Mouse (Mus musculus) lung, embryonic 14.5 days (tissue): ENCODE measurements around the gene Gltpd2. TPM values are rescaled to one million over a fixed set of nuclear protein-coding genes. Genes with fewer than 3 reads are reported as not detected.
A peak's percentile ranks its signal among the peaks of the same experiment; 100 is the strongest.
"Not testable (repeated sequence)": the region's sequence is repeated elsewhere in the genome, so short reads cannot be mapped to it uniquely, and the experiment has no call there.

Experiments used
- ATAC-seq: fragments of 200-750 bp; cut with Nextera tagmentation; 2 replicates; pipeline ENCODE4 v1.8.0; 2017; ENCODE audit warnings: mild to moderate bottlenecking, moderate TSS enrichment, moderate library complexity; ENCODE audit not compliant: insufficient read depth
- DNase-seq: peaks from one replicate; pipeline ENCODE4 v3.0.0-alpha.2; 2015
- H3K27ac ChIP-seq: fragments of 300-500 bp; sonication (generic); 2 replicates; pipeline ENCODE4 v1.5.1; 2014; ENCODE audit warnings: low read depth, mild to moderate bottlenecking, moderate library complexity
- H3K27me3 ChIP-seq: fragments of 300-500 bp; sonication (generic); 2 replicates; pipeline ENCODE4 v1.6.1; 2014; ENCODE audit warnings: low read length, control low read depth; ENCODE audit not compliant: insufficient read depth
- H3K36me3 ChIP-seq: fragments of 300-500 bp; sonication (generic); 2 replicates; pipeline ENCODE4 v1.6.1; 2014; ENCODE audit warnings: control low read depth; ENCODE audit not compliant: insufficient read depth
- H3K4me1 ChIP-seq: fragments of 300-500 bp; sonication (generic); 2 replicates; pipeline ENCODE4 v1.6.1; 2014; ENCODE audit warnings: antibody characterized with exemption, control low read depth; ENCODE audit not compliant: insufficient read depth
- H3K4me2 ChIP-seq: fragments of 300-500 bp; sonication (generic); 2 replicates; pipeline ENCODE4 v1.6.1; 2014; ENCODE audit warnings: mild to moderate bottlenecking
- H3K4me3 ChIP-seq: fragments of 300-500 bp; sonication (generic); 2 replicates; pipeline ENCODE4 v1.5.1; 2014; ENCODE audit warnings: low read depth, low read length
- H3K9ac ChIP-seq: fragments of 300-500 bp; sonication (generic); 2 replicates; pipeline ENCODE4 v1.6.1; 2014
- H3K9me3 ChIP-seq: fragments of 300-500 bp; sonication (generic); 2 replicates; pipeline ENCODE4 v1.6.1; 2016; ENCODE audit warnings: low read depth, low read length, control low read depth
- CTCF ChIP-seq: IDR thresholded peaks from 2 replicates; pipeline ENCODE4 v1.5.1; 2016; ENCODE audit warnings: antibody characterized with exemption, low read depth
- WGBS: fragments of 180-500 bp; shearing (Covaris S2); extraction: QIAGEN DNeasy Blood & Tissue Kit; methylation state at CpG from one replicate; pipeline ENCODE4 v1.1.7; 2014; 5-methylcytosine and 5-hydroxymethylcytosine counted together
- polyA plus RNA-seq: library from polyadenylated mRNA; unstranded; fragments of >200 nt; fragmentation: Nextera tagmentation; extraction: Ambion mirVana; gene quantifications from 2 replicates; pipeline ENCODE4 v1.2.1, GENCODE M21; 2014

Gltpd2 gene
- polyA plus RNA-seq, 1 experiment from 2014 or later = 0.30 TPM

DNA sequence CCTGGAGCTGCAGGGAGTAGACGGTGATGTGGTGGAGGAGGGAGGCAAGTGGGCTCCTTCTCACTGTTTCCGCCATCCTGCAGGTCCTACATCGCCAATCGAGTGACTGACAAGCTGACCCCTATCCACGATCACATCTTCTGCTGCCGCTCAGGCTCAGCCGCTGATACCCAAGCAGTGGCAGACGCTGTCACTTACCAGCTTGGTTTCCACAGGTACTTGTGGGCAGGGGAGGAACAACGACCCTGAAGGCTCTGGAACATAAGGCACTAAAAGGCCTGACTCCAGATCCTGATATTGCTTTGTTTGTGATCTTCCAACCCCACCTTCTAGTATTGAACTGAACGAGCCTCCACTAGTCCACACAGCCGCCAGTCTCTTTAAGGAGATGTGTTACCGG lies 7.2 kb downstream of the Gltpd2 start:
- no peaks in the 10 kb centered on the region for H3K27me3 ChIP-seq
- ATAC-seq (no peak), DNase-seq (no peak)
- WGBS = 84% methylated on average over 12 of the region's 12 CpGs
- H3K4me2 ChIP-seq = peak overlapping the region; percentile 86
- peak overlapping the region; percentile 73 for H3K9ac ChIP-seq
- H3K27ac ChIP-seq = no peak overlapping the region
- no peaks in the 10 kb centered on the region for H3K9me3 ChIP-seq
- no peak for TF ChIP-seq CTCF
- H3K4me3 ChIP-seq = peak overlapping the region; percentile 75
- peaks cover 32% of the 10 kb centered on the region for H3K36me3 ChIP-seq
- H3K4me1 ChIP-seq = peaks cover 4% of the 10 kb centered on the region; the same call in 1 of the 2 replicates

DNA sequence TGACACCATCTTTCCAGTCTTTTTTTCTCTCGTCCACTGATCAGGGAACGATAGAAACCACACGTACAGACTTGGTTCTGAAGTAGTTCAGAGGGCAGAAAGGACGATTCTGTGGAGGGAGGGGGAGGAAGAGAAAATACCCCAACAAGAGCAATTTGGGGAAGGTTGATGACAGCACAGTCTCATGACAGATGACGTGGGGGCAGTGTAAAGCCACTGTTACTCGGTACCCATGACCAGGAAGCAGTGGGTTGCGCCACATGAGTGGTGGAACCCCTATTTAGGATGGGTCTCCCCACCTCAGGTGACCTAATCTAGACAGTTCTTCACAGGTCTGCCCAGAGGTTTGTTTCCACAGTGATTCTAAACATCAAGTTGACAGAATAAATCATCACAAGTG lies 9.6 kb downstream of the Gltpd2 start:
- no peak for DNase-seq
- no peak overlapping the region for H3K4me2 ChIP-seq
- no peaks in the 10 kb centered on the region for H3K9me3 ChIP-seq
- WGBS = 79% methylated on average over 7 of the region's 7 CpGs
- H3K4me1 ChIP-seq = peaks cover 4% of the 10 kb centered on the region; the same call in 1 of the 2 replicates
- no peak overlapping the region for H3K27ac ChIP-seq
- H3K36me3 ChIP-seq = peaks cover 32% of the 10 kb centered on the region
- H3K9ac ChIP-seq = no peak overlapping the region
- TF ChIP-seq CTCF = no peak
- H3K27me3 ChIP-seq = no peaks in the 10 kb centered on the region
- no peak for ATAC-seq
- no peak overlapping the region for H3K4me3 ChIP-seq

DNA sequence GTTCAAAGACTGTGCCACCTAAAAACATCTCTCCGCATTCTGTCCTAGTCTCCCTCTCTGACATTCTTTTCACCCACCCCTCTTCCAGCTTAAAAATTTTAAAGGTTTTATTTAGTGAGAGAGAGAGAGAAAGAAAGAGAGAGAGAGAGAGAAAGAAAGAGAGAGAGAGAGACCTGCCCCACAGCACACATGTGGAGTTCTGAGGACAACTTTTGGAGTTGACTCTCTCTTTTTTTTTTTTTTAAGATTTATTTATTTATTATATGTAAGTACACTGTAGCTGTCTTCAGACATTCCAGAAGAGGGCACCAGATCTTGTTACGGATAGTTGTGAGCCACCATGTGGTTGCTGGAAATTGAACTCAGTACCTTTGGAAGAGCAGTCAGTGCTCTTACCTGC lies 12.1 kb downstream of the Gltpd2 start:
- DNase-seq = not testable (repeated sequence)
- 72% methylated on average over 2 of the region's 2 CpGs for WGBS

DNA sequence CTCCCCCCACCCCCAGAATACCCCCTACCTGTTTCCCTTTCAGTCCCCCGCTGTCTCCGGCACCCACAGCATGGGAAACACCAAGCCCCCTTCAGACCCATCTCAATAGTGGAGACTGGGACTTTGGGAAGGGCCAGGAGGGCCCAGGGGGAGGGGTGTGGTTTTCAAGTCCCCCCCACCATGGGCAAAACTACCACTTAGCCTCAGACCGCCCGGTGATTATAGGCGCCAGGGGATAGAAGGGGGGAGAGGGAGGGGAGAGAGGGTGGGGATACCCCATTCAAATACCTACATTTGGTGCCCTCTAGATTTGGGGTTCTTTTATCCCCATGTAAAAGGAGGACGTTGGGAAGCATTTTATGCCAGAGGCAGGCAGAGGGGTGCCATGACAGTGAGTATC lies 13.8 kb downstream of the Gltpd2 start, which contains the start of gene Gm40193:
TSS of gene Gm40193 (minus strand) at position 101 of the 400 bp plus-strand sequence.
- Histone ChIP-seq H3K27me3 (no peaks in the 10 kb centered on the region), H3K4me2 (no peak within 1 kb of the TSS), H3K9ac (no peak within 1 kb of the TSS), H3K36me3 (peaks cover 14% of the 10 kb centered on the region), H3K27ac (no peak within 1 kb of the TSS), H3K4me3 (no peak within 1 kb of the TSS), H3K4me1 (no peaks in the 10 kb centered on the region), H3K9me3 (no peaks in the 10 kb centered on the region)
- DNase-seq (no peak), ATAC-seq (no peak)
- no peak for TF ChIP-seq CTCF
- WGBS = 76% methylated on average over 6 of the region's 6 CpGs

More for the DNA sequence above, 12.1 kb downstream of the Gltpd2 start:
- ATAC-seq, H3K9ac ChIP-seq, H3K4me2 ChIP-seq, H3K9me3 ChIP-seq, H3K4me3 ChIP-seq, H3K27ac ChIP-seq, H3K4me1 ChIP-seq, H3K27me3 ChIP-seq: not testable (repeated sequence)
- peaks cover 32% of the 10 kb centered on the region for H3K36me3 ChIP-seq
- peak; percentile 3; the same call in 1 of the 2 replicates for TF ChIP-seq CTCF

DNA sequence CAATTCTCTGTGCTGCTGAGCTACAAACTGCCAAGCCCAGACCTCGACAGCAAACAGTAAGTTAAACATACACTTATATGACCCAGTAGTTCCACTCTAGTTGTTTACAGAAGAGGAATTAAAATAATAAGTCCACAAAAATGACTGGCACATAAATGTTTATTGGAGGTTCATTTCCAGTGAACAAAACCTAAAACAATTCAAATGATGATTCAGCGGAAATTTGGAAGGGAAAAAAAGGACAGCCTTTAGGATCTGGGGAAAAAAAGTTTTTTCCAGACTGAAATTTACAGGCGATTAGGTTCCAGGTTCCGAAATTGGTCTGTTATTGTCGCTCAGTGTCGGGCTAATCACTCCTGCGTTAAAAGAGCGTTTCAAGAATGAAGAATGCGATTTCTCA lies 20.4 kb downstream of the Gltpd2 start:
- TF ChIP-seq CTCF = no peak
- Histone ChIP-seq H3K36me3 (no peaks in the 10 kb centered on the region), H3K9me3 (no peaks in the 10 kb centered on the region), H3K4me2 (peak overlapping the region; percentile 77), H3K9ac (peak overlapping the region; percentile 68), H3K4me1 (no peaks in the 10 kb centered on the region), H3K27ac (no peak overlapping the region; the same call in 1 of the 2 replicates), H3K27me3 (peaks cover 8% of the 10 kb centered on the region; the same call in 1 of the 2 replicates), H3K4me3 (peak overlapping the region; percentile 57)
- WGBS = 15% methylated on average over 9 of the region's 9 CpGs
- ATAC-seq = no peak
- peak; percentile 3 for DNase-seq

DNA sequence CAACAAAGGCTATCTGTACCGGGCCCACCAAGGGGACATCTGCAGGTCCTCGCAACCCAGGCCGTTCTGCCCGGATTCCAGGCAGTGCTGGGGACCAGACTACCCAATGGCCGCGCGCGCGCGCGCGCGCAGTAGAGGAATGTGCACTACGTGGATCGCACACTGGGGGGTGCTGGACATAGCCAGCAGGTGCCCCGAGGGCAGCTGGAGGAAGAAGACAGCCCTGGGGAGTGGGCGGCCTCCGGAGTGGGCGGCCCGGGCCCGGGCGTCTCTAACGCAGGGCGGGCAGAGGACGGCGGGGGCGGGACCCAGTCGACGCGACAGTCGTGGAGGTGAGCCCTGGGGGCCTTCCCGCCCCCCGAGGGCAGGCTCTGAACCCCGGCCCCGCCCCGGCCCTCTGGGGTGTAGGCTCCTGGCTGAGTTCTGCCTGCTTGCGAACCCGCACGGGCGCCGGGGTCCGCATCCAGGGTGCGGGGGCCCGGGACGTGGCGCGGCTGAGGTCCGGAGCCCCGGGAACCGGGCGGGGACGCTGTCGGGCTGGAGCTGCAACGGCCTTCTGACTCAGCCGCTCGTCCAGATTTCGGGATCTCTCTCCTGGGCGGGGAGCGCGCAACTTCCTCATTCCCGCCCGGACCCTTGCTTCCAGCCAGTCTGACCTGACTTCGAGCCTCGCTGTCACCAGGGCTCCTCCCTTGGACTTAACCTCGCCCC lies 21.0 kb downstream of the Gltpd2 start, which contains the start of gene Pld2:
TSS of gene Pld2 (plus strand) at position 188 of the 711 bp plus-strand sequence.
- peak within 1 kb of the TSS; percentile 54; the same call in 1 of the 2 replicates for H3K27ac ChIP-seq
- ATAC-seq = peak; percentile 98
- no peaks in the 10 kb centered on the region for H3K4me1 ChIP-seq
- H3K9me3 ChIP-seq = no peaks in the 10 kb centered on the region
- peak within 1 kb of the TSS; percentile 68 for H3K9ac ChIP-seq
- H3K4me2 ChIP-seq = peak within 1 kb of the TSS; percentile 77
- DNase-seq = peak; percentile 93
- H3K36me3 ChIP-seq = no peaks in the 10 kb centered on the region
- TF ChIP-seq CTCF = peak; percentile 65
- H3K4me3 ChIP-seq = peak within 1 kb of the TSS; percentile 57
- under 1% methylated on average over 53 of the region's 65 CpGs for WGBS
- peaks cover 8% of the 10 kb centered on the region; the same call in 1 of the 2 replicates for H3K27me3 ChIP-seq

DNA sequence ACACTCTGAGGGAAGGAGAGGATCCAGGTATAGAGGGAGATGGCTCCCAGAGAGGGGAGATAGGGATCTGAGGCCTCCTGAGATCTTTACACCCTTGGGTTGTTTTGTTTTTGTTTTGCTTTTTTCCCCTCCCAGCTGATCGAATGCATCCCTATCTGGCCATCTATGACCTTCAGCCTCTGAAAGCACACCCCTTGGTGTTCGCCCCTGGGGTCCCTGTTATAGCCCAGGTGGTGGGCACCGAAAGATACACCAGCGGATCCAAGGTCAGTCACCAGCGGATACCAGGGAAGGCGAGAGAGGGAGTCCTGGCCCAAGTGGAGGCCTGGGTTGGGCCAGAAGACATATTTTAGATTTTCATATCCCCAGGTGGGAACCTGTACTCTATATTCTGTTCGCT lies 21.9 kb downstream of the Gltpd2 start:
- Histone ChIP-seq H3K9me3 (no peaks in the 10 kb centered on the region), H3K27me3 (peaks cover 8% of the 10 kb centered on the region; the same call in 1 of the 2 replicates), H3K4me1 (no peaks in the 10 kb centered on the region), H3K36me3 (no peaks in the 10 kb centered on the region), H3K4me2 (peak overlapping the region; percentile 77), H3K27ac (no peak overlapping the region), H3K4me3 (peak overlapping the region; percentile 57), H3K9ac (peak overlapping the region; percentile 68)
- 83% methylated on average over 7 of the region's 7 CpGs for WGBS
- no peak for TF ChIP-seq CTCF
- ATAC-seq = no peak
- DNase-seq = no peak
